Mouse (Mus musculus): ENCODE data around the gene 4930438A08Rik.
A peak's percentile ranks its signal among the peaks of the same experiment; 100 is the strongest.
"Not testable (repeated sequence)": the region's sequence is repeated elsewhere in the genome, so short reads cannot be mapped to it uniquely, and the experiment has no call there.

The 4930438A08Rik gene

DNA sequence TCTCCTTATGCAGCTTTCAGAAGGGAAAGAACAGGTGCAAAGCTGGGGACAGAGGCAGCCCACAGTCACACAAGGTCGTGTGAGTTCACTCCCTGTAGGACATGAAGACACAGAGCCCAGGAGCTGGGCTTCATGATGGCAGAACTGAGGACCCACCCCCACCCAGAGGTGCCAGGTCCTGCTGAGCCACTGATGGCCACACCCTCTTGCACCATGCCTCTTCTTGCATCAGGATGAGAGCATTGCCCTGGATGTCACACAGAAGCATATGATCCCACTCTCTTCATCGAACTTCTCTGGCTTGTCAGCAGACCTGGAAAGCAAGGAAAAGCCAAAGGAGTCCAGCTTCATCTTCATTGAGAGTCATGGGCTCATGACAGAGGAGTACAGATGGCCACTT, at the start of gene 4930438A08Rik:
TSS of gene 4930438A08Rik (plus strand) at position 228 of the 400 bp plus-strand sequence.
- no peak for DNase-seq (ENCODE audit: low read depth)

DNA sequence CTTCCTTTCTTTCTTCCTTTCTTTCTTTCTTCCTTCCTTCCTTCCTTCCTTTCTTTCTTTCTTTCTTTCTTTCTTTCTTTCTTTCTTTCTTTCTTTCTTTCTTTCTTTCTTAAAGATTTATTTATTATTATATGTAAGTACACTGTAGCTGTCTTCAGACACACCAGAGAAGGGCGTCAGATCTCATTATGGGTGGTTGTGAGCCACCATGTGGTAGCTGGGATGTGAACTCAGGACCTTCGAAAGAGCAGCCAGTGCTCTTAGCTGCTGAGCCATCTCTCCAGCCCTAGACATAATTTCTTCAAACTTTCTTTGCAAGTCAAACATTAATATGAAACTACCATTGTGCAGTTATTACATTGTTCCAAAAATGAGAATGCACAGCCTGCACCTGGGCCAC, 49.7 kb upstream of the 4930438A08Rik start:
- not testable (repeated sequence) for DNase-seq (ENCODE audit: low read depth)

DNA sequence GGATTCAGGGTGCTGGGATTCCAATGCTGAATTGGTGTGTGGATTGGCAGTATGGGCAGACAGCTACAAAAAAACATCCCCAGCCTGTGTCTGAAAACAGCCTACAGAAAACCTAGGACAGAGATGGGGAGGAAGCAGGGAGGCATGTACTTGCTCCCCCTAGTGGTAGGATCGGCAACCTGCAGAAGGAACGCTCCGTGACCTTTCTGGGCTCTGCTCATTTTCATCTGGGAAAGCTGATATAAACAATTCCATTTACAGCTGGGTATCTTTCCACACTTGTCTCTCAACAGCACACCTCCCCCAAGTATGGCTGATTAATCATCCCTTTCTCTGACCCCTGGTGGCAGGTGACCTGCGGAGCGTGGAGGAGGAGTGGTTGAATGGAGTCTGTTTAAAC, 48.9 kb upstream of the 4930438A08Rik start:
- DNase-seq (ENCODE audit: low read depth) = peak; percentile 87

DNA sequence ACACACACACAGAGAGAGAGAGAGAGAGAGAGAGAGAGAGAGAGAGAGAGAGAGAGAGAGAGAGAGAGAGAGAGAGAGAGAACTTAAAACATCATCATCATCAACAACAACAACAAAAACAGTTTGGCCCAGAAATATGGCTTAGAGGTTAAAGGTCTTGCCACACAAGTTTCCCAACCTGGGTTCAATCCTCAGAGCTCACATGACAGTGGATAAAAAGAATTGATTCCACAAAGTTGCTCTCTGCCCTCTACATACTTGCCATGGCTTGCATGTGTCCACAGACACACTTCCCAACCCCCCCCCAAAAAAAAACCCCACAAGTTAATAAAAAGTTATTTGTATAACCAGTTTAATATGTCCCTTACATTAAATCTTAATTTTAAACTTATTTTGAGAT, 48.2 kb upstream of the 4930438A08Rik start:
- DNase-seq (ENCODE audit: low read depth) = no peak

DNA sequence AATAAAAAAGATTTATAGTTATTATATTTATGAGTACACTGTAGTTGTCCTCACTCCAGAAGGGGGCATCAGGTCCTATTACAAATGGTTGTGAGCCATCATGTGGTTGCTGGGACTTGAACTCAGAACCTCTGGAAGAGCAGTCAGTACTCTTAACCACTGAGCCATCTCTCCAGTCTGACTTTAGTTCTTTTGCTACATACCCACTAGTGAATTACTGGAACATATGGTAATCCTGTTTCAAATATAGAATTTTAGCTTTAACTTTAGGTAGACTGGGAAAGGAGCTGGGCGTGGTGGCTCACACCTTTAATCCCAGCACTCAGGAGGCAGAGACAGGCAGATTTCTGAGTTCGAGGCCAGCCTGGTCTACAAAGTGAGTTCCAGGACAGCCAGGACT, 46.6 kb upstream of the 4930438A08Rik start:
- not testable (repeated sequence) for DNase-seq (ENCODE audit: low read depth)

DNA sequence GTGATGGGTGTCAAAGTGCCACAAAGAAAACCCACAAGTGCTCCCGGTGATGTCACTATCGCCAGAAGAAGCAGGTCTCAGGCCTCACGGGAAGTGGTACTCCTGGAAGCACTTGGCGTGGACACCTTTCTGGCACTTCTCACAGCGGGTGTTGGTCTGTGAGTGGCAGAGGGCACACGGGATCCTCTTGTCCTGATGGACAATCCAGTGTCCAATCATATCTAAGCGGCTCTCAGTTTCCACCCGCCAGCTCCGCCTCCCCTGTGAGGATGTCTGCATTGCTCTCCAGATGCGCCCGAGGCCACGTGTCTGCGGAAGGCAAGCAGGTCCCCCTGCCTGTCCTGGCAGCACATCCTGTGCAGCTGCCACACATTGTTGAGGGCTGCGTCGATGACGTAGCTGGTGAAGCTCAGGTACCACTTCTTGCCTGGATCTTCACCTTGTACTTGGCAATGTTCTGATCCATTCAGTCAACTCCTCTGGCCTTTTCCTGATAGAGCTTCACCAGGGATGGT, 44.1 kb upstream of the 4930438A08Rik start:
- DNase-seq (ENCODE audit: low read depth) = no peak

DNA sequence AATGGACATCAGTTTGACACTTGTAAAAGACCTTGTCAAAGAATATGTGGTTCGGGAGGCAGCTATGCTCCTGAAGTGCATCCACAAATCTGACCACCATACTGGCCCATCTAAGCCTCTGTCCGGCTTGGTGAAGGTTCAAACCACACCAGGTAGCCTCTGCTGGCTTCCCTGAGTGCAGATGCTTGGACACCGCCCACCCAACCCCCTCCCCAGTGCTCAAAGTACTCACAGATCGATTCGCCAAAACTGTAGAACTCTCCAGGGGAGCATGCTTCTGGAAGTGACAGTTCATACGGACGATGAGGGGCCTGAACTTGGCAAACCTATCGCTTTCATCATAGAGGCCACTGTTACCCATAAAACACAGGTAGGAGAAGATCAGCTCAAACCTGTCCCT, 43.4 kb upstream of the 4930438A08Rik start:
- DNase-seq (ENCODE audit: low read depth) = no peak

DNA sequence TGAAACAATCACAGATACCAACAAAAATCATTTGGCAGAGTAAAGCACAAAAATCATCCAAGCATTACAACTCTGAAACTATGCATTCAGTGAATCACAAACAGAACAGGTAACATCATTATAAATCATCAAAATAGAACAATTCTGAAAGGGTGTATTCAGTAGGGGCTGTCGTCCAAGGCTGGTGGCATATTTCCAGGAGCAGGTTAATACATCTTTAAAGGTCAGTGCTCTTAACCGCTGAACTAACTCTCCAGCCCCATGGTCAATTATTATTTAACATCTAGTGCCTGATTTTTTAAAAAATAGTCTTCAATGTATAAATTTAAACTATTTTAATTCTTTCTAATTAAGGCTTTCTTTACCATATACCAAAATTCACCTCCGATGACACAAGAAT, 40.0 kb upstream of the 4930438A08Rik start:
- not testable (repeated sequence) for DNase-seq (ENCODE audit: low read depth)

DNA sequence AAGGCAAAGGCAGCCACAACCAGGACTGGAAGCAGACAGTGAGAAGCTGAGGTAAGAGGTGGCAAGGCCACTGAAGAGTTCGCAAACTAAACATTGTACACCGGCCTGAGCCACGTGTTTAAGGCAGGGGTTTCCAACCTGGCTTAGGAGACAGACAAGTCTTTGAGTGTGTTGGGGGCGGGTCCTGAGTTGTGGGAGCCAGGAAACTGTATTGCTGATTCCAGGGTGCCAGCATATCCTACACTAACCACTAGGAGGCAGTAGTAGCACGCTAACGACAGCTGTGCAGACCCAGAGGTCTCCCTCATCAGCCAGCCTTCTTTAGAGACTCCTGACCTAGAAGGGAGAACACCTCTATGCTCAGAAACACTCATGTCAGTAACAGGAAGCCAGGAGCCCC, 39.4 kb upstream of the 4930438A08Rik start:
- DNase-seq (ENCODE audit: low read depth) = peak; percentile 69

DNA sequence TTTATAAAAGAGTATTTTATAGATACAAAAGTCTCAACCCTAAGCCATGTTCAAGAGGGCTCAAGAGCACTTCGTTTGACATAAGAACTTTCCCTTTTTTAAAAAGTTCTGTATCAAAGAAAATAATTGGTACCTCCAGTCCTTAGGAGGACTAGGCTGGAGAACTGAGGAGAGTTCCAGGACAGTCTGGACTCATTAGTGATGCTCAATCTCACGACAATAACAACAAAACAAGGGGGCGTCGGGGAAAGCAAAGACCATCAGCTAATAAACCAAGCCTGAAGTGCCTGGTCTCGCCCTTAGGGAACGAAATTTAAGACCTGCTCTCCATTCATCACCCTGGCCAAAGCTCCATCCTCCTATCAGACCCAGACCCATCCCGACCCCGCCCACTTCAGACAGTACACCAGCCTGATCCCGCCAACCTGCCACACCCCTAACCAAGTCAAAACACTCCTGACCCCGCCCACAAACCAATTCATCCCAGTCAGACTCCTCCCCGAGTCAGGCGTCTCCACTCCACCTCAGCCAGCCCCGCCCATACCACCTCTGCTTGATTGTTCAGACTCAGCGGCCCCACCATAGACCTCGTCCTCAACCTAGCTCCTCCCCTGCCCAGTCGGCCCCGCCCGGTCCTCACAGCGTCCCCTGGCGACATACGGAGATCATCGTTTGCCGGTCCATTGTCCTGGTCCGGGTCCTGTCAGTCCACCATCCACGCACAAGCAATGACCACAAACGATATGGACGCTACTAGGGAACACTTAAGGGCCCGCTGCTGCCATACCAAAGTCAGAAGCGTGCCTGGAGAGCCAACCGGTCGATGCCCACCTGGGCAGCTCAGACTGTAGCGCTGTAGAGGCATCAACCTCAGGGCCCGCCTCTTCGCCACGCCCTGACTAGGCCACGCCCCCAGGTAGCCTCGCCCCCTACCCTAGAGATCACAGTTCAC, 35.5 kb upstream of the 4930438A08Rik start:
- DNase-seq (ENCODE audit: low read depth) = no peak

DNA sequence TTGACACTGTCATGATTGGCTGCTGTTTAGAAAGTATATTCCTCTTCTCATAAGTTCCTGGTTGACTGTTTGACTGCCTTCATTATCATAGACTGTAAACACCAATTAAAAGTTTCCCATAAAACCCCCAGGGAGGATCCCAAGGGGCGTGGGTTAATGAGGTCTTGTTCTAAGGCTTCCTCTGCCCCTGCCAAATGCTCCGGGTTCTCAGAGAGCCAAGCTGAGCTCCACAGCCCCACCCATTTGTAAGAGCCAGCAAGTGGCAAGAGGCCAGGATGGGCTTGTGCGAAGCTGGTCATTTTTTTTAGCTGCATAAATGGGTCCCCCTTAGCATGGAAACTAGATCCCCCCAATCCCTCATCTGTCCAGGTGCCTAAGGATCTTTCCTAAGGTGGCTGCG, 27.3 kb upstream of the 4930438A08Rik start:
- peak; percentile 13 for DNase-seq (ENCODE audit: low read depth)

DNA sequence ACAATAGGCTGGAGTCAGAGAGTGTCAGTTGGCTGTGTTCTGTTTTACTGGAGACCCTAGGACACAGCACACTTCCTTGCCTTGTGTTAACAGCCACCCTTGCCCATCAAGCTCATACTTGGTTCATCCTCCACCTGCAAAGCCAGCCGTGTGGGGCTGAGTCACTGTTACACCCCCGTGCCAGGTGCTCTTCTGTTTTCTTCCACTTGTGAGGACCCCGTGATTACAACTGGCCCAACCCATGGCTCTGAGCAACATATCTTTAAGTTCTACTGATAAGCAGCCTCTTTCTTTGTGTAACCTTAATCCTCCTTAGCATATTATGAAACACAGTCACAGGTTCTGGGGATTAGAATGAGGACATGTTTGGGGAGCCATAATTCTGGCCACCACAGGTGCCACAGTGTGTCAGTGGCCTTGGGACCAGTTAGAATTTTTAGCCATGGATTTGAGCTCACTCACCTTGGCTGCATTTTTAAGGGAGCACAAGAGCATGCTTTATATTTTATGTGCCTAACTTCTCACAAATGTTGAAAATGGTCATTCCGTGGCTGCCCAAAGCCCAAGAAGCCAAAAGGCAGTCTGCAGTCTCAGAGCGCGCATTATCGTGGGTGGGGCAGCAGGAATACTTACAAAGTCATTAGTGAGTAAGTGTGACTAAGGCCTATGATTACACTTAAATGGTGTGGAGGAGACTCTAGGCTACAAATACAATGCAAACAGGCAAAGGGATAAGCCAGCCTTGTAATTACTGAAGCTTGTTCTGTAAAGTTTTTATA, 25.2 kb upstream of the 4930438A08Rik start:
- DNase-seq (ENCODE audit: low read depth) = no peak

DNA sequence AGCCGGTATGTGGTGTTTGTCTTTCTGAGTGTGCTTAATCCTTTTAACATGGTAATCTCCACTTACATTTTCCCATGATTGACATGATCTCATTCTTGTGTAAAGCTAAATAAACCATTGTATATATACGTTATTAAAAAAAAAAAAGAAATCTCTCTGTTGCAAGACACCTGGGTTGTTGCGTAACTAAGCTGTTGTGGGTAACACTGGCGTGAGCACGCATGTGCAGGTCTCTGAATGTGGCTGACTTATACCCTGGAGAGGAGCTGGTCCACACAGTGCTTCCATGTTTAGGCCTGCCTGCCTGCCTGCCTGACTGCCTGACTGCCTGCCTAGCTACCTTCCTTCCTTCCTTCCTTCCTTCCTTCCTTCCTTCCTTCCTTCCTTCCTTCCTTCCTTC, 24.0 kb upstream of the 4930438A08Rik start:
- peak; percentile 22 for DNase-seq (ENCODE audit: low read depth)

DNA sequence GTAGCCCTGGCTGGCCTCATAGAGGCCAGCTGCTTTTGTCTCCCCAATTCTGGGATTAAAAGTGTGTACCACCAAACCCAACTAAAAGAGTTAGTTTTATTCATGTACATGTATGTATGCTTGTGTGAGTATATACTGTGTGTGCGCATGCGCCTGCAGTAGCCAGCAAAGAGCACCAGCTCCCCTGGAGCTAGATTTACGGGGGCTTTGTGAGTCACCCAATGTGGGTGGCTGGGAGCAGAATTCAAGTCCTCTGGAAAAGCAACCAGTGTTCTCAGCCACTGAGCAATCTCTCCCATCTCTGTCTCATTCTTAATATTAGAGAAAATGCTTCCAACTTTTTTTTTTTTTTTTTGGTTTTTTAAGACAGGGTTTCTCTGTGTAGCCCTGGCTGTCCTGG, 20.2 kb upstream of the 4930438A08Rik start:
- DNase-seq (ENCODE audit: low read depth) = no peak

DNA sequence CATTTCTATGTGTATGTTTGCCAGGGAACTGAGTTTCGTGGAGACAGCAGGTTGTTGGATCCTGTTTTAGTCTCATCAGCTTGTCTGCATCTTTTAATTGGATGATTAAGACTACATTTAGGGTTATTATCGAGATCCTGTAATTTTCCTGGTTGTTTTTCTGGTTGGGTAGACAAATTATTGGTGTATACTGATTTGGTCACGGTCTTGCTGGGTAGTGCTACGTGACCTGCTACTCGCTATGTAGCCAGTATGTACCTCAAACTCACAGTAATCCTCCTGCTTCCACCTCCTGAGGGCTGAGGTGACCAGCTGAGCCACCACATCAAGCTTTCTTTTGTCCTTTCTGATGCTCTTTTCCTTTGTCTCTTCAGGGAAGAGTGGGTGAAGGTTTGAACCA, 16.8 kb upstream of the 4930438A08Rik start:
- no peak for DNase-seq (ENCODE audit: low read depth)

DNA sequence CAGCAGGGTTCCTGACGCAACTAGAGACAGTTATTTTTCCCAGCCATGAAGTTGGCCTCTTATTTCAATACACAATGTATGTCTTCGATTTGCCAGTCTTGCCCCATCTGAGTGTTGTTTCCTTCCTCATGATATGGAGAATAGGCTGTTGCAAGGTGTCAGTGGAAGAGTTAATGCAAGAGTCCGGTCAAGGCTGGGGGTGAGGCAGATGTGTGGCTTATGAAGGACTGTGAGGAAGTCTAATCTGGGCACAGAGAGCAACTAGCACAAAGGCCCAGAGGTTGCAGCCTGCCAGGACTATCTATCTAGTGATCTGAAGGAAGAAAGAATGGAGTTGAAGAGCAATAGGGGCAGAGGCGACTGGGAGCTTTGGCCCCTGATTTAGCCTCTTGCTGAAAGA, 14.4 kb upstream of the 4930438A08Rik start:
- DNase-seq (ENCODE audit: low read depth) = no peak

DNA sequence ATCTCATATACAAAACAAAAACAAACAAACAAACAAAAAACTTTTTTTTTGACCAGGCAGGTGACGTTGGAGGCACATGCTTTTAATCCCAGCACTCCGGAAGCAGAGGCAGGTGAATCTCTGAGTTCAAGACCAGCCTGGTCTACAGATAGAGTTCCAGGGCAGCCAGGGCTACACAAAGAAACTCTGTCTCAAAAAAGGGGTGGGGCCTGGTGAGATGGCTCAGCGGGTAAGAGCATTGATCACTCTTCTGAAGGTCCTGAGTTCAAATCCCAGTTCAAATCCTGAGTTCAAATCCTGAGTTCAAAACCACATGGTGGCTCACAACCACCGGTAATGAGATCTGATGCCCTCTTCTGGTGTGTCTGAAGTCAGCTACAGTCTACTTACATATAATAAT, 12.8 kb upstream of the 4930438A08Rik start:
- no peak for DNase-seq (ENCODE audit: low read depth)

DNA sequence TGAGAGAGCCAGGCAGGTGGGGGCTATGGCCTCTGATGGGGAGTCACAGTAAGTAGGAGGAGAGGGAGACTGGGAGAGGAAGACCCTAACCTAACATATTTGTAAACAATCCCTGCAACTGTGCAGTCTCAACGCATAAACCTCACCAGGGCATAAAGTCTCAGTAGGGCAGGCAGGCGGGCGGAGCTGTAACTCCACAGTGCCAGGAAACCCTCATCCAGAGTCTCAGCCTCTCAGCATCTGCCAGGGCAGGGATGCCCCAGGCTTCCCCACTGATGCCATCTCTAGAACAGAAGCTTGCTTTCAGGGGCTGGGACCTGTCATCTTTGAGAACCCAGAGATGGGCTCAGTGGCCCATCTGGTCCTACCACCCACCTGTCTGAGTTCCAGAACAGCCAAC, 12.3 kb upstream of the 4930438A08Rik start:
- no peak for DNase-seq (ENCODE audit: low read depth)

DNA sequence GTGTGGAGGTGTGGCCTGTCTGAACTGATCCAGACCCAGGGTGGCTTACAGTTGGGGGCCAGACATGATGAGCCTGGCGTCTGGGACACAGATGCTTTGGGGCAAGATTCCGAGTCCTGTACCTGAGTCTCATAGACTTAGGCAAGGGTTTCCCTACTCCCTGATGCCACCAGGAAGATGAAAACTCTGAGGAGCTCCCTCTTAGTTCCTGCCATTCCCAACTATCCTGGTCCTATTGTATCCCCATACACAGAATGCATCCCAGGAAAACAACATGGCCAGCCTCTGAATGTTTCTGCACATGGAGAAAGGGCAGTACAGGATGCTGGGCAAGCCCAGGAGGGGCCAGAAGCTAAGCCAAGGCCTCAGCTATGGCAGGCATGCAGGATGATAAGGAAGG, 11.1 kb upstream of the 4930438A08Rik start:
- no peak for DNase-seq (ENCODE audit: low read depth)

DNA sequence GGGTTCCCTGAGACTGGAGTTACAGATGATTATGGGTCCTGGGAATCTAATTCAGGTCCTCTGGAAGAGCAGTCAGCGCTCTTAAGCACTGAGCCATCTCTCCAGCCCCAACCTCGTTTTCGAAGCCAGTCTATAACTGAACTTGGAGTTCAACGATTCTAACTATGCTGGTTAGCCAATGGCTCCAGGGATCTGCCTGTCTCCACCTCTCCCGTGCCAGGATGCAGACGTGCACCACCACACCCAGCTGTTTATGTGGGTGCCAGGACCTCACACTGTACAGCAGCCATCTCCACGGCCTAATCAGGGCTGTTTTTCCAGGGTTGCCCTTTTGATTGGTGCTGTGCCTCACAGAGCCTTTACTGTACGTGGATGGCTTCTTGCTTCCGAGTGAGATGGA, 10.1 kb upstream of the 4930438A08Rik start:
- no peak for DNase-seq (ENCODE audit: low read depth)

DNA sequence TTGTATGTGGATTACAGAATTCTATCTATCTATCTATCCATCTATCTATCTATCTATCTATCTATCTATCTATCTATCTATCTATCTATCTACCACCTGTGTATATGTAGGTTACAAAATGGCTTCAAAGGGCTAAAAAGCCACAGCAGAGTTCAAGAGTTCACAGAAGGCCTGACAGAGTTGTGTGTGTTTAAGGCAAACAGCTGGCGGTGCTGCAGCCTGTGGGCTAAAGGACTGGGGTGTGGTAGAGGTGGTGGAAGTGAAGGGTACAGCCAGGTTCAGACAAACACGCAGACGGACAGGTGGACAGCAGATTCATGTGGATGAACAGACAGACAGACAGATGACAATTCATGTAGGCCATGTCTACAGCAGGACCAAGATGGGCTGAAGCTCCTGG, 6.3 kb upstream of the 4930438A08Rik start:
- no peak for DNase-seq (ENCODE audit: low read depth)

DNA sequence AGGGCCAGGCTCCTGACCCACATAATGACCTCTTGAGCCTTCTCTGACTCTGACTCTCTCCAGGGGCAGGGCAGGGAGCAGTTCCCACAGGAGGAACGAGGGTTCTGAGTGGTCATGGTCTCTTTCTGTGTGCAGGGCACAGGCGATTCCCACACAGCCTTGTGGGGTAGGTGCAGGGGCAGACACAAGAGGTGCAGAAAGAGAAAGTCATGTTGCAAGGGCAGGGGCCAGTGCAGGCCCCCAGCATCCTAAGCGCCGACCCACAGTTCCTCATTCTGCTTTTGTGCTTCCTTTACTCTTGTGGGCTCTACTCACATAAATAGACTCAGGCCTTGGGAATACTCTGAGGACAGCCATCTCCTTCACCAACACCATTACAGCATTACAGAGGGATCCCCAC, 1.2 kb downstream of the 4930438A08Rik start:
- no peak for DNase-seq (ENCODE audit: low read depth)

DNA sequence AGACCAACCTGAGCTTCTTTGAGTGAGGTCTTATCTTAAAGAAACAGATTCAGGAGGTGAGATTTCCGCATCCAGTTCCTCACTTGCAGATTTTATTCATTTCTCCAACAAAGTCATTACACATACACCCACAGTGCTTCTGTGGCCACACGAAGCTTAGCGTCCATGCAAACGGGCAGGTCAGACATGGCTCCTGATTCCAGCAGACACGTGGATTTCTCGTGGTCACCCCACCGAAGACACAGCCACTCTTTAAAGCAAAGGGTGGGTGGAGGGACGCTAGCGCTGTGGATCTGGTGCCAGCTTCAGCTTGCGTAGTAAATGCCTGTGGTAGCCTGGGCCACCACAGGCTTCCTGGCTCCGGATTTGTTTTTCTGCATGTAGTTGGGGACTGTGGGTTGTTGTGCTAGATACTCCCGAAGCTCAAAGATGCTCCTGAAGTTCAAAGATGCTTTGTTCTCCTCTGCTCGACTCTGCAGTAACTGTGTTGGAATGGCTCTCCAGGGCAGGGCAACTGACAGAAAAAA, 7.4 kb downstream of the 4930438A08Rik start:
- no peak for DNase-seq (ENCODE audit: low read depth)

All from NIH3T3 (cell line).